Mouse (Mus musculus) ES-Bruce4 (cell line): ENCODE data around the gene Cab39. TPM values are rescaled to one million over a fixed set of nuclear protein-coding genes. Genes with fewer than 3 reads are reported as not detected.
A peak's percentile ranks its signal among the peaks of the same experiment; 100 is the strongest.

Source experiments
- H3K27ac ChIP-seq: 2 replicates; pipeline ENCODE4 v1.5.1; 2012; ENCODE audit warnings: low read length, inconsistent platforms; ENCODE audit not compliant: insufficient read depth
- H3K27me3 ChIP-seq: 2 replicates; pipeline ENCODE4 v1.6.1; 2012; ENCODE audit warnings: mild to moderate bottlenecking, low read length, inconsistent platforms; ENCODE audit not compliant: control insufficient read depth, poor library complexity, insufficient read depth, severe bottlenecking
- H3K36me3 ChIP-seq: 2 replicates; pipeline ENCODE4 v1.6.1; 2012; ENCODE audit warnings: inconsistent platforms, mild to moderate bottlenecking, low read length, moderate library complexity; ENCODE audit not compliant: control insufficient read depth, poor library complexity, insufficient read depth, severe bottlenecking
- H3K4me1 ChIP-seq: one replicate; pipeline ENCODE4 v1.8.1; 2011; ENCODE audit warnings: low read length; ENCODE audit not compliant: control insufficient read depth, insufficient read depth
- H3K4me3 ChIP-seq: 2 replicates; pipeline ENCODE4 v1.5.1; 2011; ENCODE audit warnings: low read depth, mild to moderate bottlenecking, low read length
- H3K9ac ChIP-seq: 2 replicates; pipeline ENCODE4 v1.6.1; 2012; ENCODE audit warnings: low read depth, mild to moderate bottlenecking, inconsistent platforms; ENCODE audit not compliant: poor library complexity, severe bottlenecking
- H3K9me3 ChIP-seq: replicated peaks from 2 replicates; pipeline ENCODE4 v1.6.1; 2012; ENCODE audit warnings: mild to moderate bottlenecking, low read length, inconsistent platforms; ENCODE audit not compliant: control insufficient read depth, poor library complexity, insufficient read depth, severe bottlenecking
- CTCF ChIP-seq: IDR thresholded peaks from one replicate; pipeline ENCODE4 v1.8.1; 2011; ENCODE audit warnings: low read depth, low read length
- EP300 ChIP-seq: IDR thresholded peaks from 2 replicates; pipeline ENCODE4 v1.6.1; 2011; ENCODE audit warnings: low read depth, low read length; ENCODE audit not compliant: insufficient read depth
- POLR2A ChIP-seq: IDR thresholded peaks from one replicate; pipeline ENCODE4 v1.8.1; 2011; ENCODE audit warnings: low read length; ENCODE audit not compliant: insufficient read depth
- polyA plus RNA-seq: library from polyadenylated mRNA; stranded (reverse); fragments of >200 nt; gene quantifications from 2 replicates; pipeline ENCODE4 v1.2.4, GENCODE M21; 2011; ENCODE audit warnings: low read depth; ENCODE audit not compliant: missing spikeins, insufficient read depth, insufficient read length

Cab39 gene
- polyA plus RNA-seq, 1 experiment: 75.2 TPM

DNA sequence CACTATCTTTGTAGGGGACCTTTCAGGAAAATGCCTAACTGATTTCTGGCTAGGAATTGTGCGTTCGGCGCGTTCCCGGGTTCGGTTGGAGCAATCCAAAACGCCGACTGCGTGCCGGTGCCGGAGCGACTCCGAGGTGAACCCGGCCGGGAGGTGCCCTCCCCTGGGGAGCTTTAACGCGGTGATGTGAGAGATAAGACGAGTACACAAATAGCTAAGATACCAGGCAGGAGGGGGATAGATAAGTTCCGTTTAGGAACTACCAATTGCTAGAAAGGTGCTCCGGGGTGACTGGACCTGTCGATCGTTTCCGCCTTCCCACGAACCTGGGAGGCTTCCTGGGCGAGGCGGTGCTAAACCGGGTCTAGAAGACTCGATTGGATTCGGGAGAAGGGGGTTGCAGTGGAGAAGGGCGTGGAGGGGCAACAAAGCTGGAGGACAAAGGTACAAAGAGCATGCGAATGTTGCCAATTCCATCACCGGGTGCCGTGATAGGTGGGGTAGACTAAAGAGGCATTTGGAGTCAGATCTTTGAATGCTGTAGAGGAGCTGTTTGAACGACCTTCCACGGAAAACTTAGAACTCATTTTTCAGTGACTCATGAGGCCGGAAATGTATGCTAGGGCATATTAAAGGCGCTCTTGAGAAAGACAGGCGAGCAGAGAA lies 998 bp downstream of the Cab39 start:
- H3K4me1 ChIP-seq: no peaks in the 10 kb centered on the region
- no peaks in the 10 kb centered on the region for H3K27me3 ChIP-seq
- peak overlapping the region; percentile 30; the same call in 1 of the 2 replicates for H3K27ac ChIP-seq
- H3K4me3 ChIP-seq: peak overlapping the region; percentile 61
- H3K36me3 ChIP-seq: no peaks in the 10 kb centered on the region
- TF ChIP-seq POLR2A (no peak), EP300 (no peak), CTCF (no peak)
- H3K9ac ChIP-seq: peak overlapping the region; percentile 98
- no peaks in the 10 kb centered on the region for H3K9me3 ChIP-seq

DNA sequence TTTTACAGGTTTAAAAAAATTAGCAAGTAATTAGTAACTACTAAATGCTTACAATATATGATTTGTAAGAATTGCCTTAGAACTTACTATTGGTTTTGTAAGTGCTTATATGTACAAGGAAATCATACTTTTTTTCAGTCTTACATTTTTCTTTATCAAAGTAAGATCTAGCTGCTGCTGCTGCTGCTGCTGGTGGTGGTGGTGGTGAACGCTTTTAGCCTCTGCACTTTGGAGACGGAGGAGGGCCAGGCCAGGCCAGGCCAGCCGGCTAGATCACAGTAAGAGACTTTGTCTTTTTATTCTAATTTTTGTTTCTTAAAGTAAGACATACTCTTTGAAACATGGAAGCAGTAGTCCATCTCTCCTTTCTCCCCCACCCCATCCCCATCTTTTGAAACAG lies 2.0 kb downstream of the Cab39 start:
- Histone ChIP-seq H3K36me3 (no peaks in the 10 kb centered on the region), H3K4me3 (no peak overlapping the region), H3K9ac (no peak overlapping the region), H3K27me3 (no peaks in the 10 kb centered on the region), H3K4me1 (no peaks in the 10 kb centered on the region), H3K9me3 (no peaks in the 10 kb centered on the region), H3K27ac (no peak overlapping the region)
- TF ChIP-seq EP300 (no peak), POLR2A (no peak)

DNA sequence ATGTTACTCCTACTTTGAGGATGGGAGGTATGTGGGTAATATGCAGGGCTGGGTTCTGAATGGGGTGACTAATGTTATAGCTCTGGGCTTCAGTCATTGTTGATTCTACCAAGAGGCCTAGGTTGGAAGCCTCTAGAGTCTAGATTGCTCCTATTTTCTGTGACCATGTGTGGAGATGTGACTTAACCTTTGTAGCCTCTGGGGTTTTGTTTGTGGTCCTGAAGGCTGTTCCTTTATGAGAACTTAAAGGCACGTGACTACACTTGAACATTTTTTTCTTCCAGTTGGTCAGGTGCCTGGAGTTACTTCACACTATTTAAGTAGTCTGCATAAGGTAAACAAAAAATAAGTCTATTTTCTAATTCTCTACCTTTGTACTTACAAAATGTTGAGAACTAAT lies 6.5 kb downstream of the Cab39 start:
- no peaks in the 10 kb centered on the region for H3K36me3 ChIP-seq
- H3K27ac ChIP-seq: no peak overlapping the region
- H3K4me3 ChIP-seq: no peak overlapping the region
- no peak for TF ChIP-seq EP300
- no peak for TF ChIP-seq POLR2A
- no peak for TF ChIP-seq CTCF
- H3K27me3 ChIP-seq: no peaks in the 10 kb centered on the region
- no peaks in the 10 kb centered on the region for H3K4me1 ChIP-seq
- H3K9ac ChIP-seq: no peak overlapping the region
- no peaks in the 10 kb centered on the region for H3K9me3 ChIP-seq

DNA sequence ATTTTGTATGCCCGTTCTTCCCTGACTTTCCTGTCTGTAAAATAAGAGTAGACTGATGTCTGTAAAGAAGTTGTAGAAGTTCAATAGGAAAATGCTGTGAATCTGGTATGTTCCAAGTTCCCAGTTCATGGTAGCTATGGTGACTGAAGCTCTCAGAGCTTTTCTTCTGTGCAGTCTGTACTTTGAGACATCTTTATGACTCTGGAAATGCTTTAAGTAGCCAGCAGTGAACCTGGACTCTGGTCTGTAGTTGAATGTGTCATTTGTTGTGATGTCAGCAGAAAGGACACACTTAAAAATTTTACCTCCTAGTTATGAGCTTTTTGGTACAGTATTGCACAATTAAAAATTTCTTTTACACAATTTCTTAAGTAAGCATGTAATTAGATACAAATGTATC lies 9.3 kb downstream of the Cab39 start:
- Histone ChIP-seq H3K4me1 (no peaks in the 10 kb centered on the region), H3K9me3 (no peaks in the 10 kb centered on the region), H3K4me3 (no peak overlapping the region), H3K9ac (no peak overlapping the region), H3K27ac (no peak overlapping the region), H3K36me3 (no peaks in the 10 kb centered on the region), H3K27me3 (no peaks in the 10 kb centered on the region)
- TF ChIP-seq CTCF: no peak
- no peak for TF ChIP-seq POLR2A
- no peak for TF ChIP-seq EP300

DNA sequence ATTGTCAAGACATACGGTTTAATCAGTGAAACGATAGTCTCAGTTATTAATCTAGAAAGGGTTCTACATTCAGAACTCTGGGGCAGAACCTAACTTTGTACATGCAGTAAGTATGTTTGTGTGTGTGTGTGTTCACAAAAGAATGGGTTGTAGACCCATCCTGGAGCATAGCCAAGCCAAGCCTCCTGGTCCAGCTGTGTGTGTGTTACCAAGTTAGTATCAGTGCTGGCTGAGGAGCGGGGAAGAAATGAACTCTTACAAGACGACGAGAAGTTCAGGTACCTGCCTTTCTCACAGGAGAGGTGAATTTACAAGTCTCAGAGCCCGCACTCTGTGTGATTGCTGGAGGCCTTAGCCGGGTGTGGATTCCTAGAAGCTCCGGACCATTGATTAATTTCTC lies 11.3 kb downstream of the Cab39 start:
- H3K9ac ChIP-seq: no peak overlapping the region
- H3K27me3 ChIP-seq: no peaks in the 10 kb centered on the region
- no peaks in the 10 kb centered on the region for H3K36me3 ChIP-seq
- no peak for TF ChIP-seq POLR2A
- TF ChIP-seq CTCF: no peak
- TF ChIP-seq EP300: no peak
- no peaks in the 10 kb centered on the region for H3K9me3 ChIP-seq
- no peak overlapping the region for H3K4me3 ChIP-seq
- H3K4me1 ChIP-seq: no peaks in the 10 kb centered on the region
- H3K27ac ChIP-seq: no peak overlapping the region

DNA sequence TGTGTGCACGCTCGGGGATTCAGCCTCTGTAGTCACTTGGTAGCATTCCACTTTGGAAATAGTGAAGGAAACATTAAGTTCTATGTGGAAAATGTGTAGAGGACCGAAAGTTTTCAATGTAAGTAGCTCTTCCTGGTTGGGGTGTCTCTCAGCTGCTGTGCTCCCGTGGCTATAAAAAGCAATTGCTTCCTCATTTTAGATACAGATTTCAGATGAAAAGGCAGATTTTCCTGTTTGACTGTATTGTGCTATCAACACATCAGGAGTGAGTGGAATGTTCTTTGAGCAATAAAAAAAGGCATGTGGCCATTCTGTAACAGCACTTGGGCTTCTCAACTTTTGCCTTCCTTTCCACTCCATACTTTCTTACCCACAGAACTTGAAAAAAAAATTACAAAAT lies 16.0 kb downstream of the Cab39 start:
- TF ChIP-seq EP300 (no peak), CTCF (no peak), POLR2A (no peak)
- no peaks in the 10 kb centered on the region for H3K4me1 ChIP-seq
- no peak overlapping the region for H3K4me3 ChIP-seq
- no peaks in the 10 kb centered on the region for H3K36me3 ChIP-seq
- no peaks in the 10 kb centered on the region for H3K27me3 ChIP-seq
- H3K27ac ChIP-seq: no peak overlapping the region
- H3K9me3 ChIP-seq: no peaks in the 10 kb centered on the region
- H3K9ac ChIP-seq: no peak overlapping the region
